Mouse (Mus musculus) forebrain, embryonic 11.5 days (tissue): Measurements from ENCODE around the gene Kbtbd3. TPM values are rescaled to one million over a fixed set of nuclear protein-coding genes. Genes with fewer than 3 reads are reported as not detected.

Experiments
- ATAC-seq: fragments of 200-750 bp; cut with Nextera tagmentation; replicated peaks from 2 replicates; pipeline ENCODE4 v1.8.0; 2017; ENCODE audit warnings: moderate TSS enrichment; ENCODE audit not compliant: low FRiP score
- DNase-seq: peaks from one replicate; pipeline ENCODE4 v3.0.0-alpha.2; 2017; ENCODE audit warnings: low spot score
- H3K27ac ChIP-seq: fragments of 300-500 bp; sonication (generic); 2 replicates; pipeline ENCODE4 v1.5.1; 2014; ENCODE audit warnings: low read depth, low read length
- H3K27me3 ChIP-seq: fragments of 300-500 bp; sonication (generic); 2 replicates; pipeline ENCODE4 v1.6.1; 2014; ENCODE audit warnings: mild to moderate bottlenecking, low read length, mixed read lengths; ENCODE audit not compliant: control insufficient read depth, insufficient read depth
- H3K36me3 ChIP-seq: fragments of 300-500 bp; sonication (generic); 2 replicates; pipeline ENCODE4 v1.6.1; 2014; ENCODE audit warnings: mild to moderate bottlenecking, low read length, moderate library complexity, mixed read lengths; ENCODE audit not compliant: control insufficient read depth, insufficient read depth
- H3K4me1 ChIP-seq: fragments of 300-500 bp; sonication (generic); replicated peaks from 2 replicates; pipeline ENCODE4 v1.6.1; 2014; ENCODE audit warnings: low read length, mixed read lengths; ENCODE audit not compliant: control insufficient read depth, insufficient read depth
- H3K4me2 ChIP-seq: fragments of 300-500 bp; sonication (generic); 2 replicates; pipeline ENCODE4 v1.6.1; 2014; ENCODE audit warnings: low read depth, mild to moderate bottlenecking, low read length, moderate library complexity, mixed read lengths; ENCODE audit not compliant: severe bottlenecking
- H3K4me3 ChIP-seq: fragments of 300-500 bp; sonication (generic); 2 replicates; pipeline ENCODE4 v1.5.1; 2014; ENCODE audit warnings: low read depth, low read length
- H3K9ac ChIP-seq: fragments of 300-500 bp; sonication (generic); 2 replicates; pipeline ENCODE4 v1.6.1; 2014; ENCODE audit warnings: low read length
- H3K9me3 ChIP-seq: fragments of 300-500 bp; sonication (generic); 2 replicates; pipeline ENCODE4 v1.6.1; 2016; ENCODE audit warnings: low read length, mixed read lengths; ENCODE audit not compliant: control insufficient read depth
- WGBS: fragments of 180-500 bp; shearing (Covaris S2); extraction: QIAGEN DNeasy Blood & Tissue Kit; methylation state at CpG from one replicate; pipeline ENCODE4 v1.1.7; 2014; 5-methylcytosine and 5-hydroxymethylcytosine counted together
- polyA plus RNA-seq: library from polyadenylated mRNA; unstranded; fragments of >200 nt; fragmentation: Nextera tagmentation; extraction: Ambion mirVana; gene quantifications from 2 replicates; pipeline ENCODE4 v1.2.1, GENCODE M21; 2014

The Kbtbd3 gene
- polyA plus RNA-seq, 1 experiment from 2014 or later: 8.3 TPM

DNA sequence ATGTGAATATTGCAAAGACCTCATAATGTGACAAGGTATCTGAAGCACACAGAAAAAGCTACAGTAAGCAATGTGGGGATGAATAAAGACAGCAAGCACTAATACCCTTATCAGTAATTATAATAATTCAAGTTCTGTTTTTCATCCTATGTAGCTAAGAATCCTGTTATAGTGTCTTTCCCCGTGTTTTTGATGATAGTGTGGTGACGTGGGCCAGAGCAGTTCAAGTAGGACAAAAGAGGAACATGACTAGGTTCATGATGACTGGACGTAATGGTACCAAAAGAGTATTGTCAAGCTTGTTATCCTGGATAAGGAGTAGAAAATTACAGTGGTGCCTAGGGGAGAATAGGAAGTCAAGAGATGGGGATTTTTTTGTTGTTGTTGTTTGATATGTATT is 1.1 kb downstream of the Kbtbd3 start:
- H3K4me3 ChIP-seq: peak overlapping the region; percentile 71; the same call in 1 of the 2 replicates
- WGBS: 77% methylated on average over 3 of the region's 3 CpGs
- no peaks in the 10 kb centered on the region for H3K27me3 ChIP-seq
- H3K9me3 ChIP-seq: no peaks in the 10 kb centered on the region
- no peak for ATAC-seq
- H3K4me2 ChIP-seq: peak overlapping the region; percentile 75; the same call in 1 of the 2 replicates
- no peak for DNase-seq
- H3K4me1 ChIP-seq: no peaks in the 10 kb centered on the region; the same call in 1 of the 2 replicates
- no peaks in the 10 kb centered on the region for H3K36me3 ChIP-seq
- no peak overlapping the region; the same call in 1 of the 2 replicates for H3K9ac ChIP-seq
- no peak overlapping the region for H3K27ac ChIP-seq

DNA sequence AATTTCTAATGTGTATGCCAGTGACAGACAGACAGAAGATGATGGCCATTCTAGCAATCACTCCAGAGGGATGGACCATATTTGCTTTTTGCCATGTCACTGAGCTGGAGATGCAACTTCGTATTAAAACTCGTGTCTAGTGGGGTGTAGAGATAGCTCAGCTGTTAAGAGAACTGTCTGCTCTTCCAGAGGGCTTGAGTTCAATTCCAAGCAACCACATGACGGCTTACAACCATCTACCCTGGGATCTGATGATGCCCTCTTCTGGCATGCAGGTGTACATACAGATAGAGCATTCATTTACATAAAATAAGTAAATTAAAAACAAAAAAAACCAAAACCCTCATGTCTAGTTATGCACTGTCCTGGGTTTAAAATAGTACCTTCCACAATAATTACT is 1.5 kb downstream of the Kbtbd3 start:
- H3K27ac ChIP-seq: no peak overlapping the region
- DNase-seq (no peak), ATAC-seq (no peak)
- H3K4me3 ChIP-seq: no peak overlapping the region
- H3K4me2 ChIP-seq: no peak overlapping the region
- H3K27me3 ChIP-seq: no peaks in the 10 kb centered on the region
- WGBS: 87% methylated on average over 3 of the region's 3 CpGs
- H3K36me3 ChIP-seq: no peaks in the 10 kb centered on the region
- H3K9me3 ChIP-seq: no peaks in the 10 kb centered on the region
- no peaks in the 10 kb centered on the region; the same call in 1 of the 2 replicates for H3K4me1 ChIP-seq
- H3K9ac ChIP-seq: no peak overlapping the region

- DNase-seq (no peak), ATAC-seq (no peak)
- Histone ChIP-seq H3K9ac (no peak overlapping the region), H3K4me2 (no peak overlapping the region), H3K4me1 (no peaks in the 10 kb centered on the region), H3K36me3 (no peaks in the 10 kb centered on the region; the same call in 1 of the 2 replicates), H3K9me3 (no peaks in the 10 kb centered on the region), H3K4me3 (no peak overlapping the region), H3K27me3 (no peaks in the 10 kb centered on the region), H3K27ac (no peak overlapping the region)
- 90% methylated on average over 4 of the region's 4 CpGs for WGBS
Observed at GRCm38 (mm10) chr9:4313946-4314345, 4.3 kb downstream of the Kbtbd3 start.

DNA sequence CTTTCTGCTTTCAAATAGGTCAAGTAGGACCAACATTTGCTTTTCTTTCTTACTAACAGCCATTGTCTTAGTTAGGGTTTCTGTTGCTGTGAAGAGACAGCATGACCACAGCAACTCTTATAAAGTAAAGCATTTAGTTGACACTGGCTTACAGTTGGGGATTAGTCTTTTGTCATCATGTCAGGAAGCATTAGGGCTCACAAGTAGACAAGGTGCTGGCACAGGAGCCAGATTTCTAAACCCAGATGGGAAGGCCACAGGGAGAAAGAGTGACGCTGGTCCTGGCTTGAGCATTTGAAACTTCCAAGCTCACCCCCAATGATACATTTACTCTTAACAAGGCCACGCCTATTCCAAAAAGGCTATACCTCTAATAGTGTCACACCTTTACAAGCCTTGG is 6.1 kb downstream of the Kbtbd3 start:
- no peak for DNase-seq
- Histone ChIP-seq H3K27ac (no peak overlapping the region), H3K27me3 (no peaks in the 10 kb centered on the region), H3K4me2 (no peak overlapping the region), H3K4me1 (no peaks in the 10 kb centered on the region), H3K9me3 (no peaks in the 10 kb centered on the region), H3K36me3 (no peaks in the 10 kb centered on the region; the same call in 1 of the 2 replicates), H3K4me3 (no peak overlapping the region), H3K9ac (no peak overlapping the region)
- 81% methylated on average over 2 of the region's 2 CpGs for WGBS
- ATAC-seq: no peak

- Histone ChIP-seq H3K27ac (no peak overlapping the region), H3K36me3 (no peaks in the 10 kb centered on the region; the same call in 1 of the 2 replicates), H3K9ac (no peak overlapping the region), H3K4me3 (no peak overlapping the region), H3K27me3 (no peaks in the 10 kb centered on the region), H3K9me3 (no peaks in the 10 kb centered on the region), H3K4me2 (no peak overlapping the region), H3K4me1 (no peaks in the 10 kb centered on the region)
- 88% methylated on average over 6 of the region's 6 CpGs for WGBS
- DNase-seq (no peak), ATAC-seq (no peak)
Observed at GRCm38 (mm10) chr9:4318939-4319721, 9.5 kb downstream of the Kbtbd3 start.

- no peak overlapping the region for H3K9ac ChIP-seq
- WGBS: 97% methylated on average over 1 of the region's 1 CpGs
- DNase-seq (no peak), ATAC-seq (no peak)
- no peaks in the 10 kb centered on the region for H3K36me3 ChIP-seq
- H3K9me3 ChIP-seq: no peaks in the 10 kb centered on the region
- no peaks in the 10 kb centered on the region for H3K27me3 ChIP-seq
- H3K4me1 ChIP-seq: no peaks in the 10 kb centered on the region
- H3K4me2 ChIP-seq: no peak overlapping the region
- no peak overlapping the region for H3K4me3 ChIP-seq
- H3K27ac ChIP-seq: no peak overlapping the region
Observed at GRCm38 (mm10) chr9:4353163-4353562, 43.5 kb downstream of the Kbtbd3 start.

GRCm38 (mm10) chr9:4375828-4376639 is 66.4 kb downstream of the Kbtbd3 start, which contains the start of gene Msantd4:
TSS of gene Msantd4 (plus strand) at chr9:4376562.
- 1% methylated on average over 31 of the region's 31 CpGs for WGBS
- peak; percentile 96 for DNase-seq
- Histone ChIP-seq H3K4me2 (peak within 1 kb of the TSS; percentile 62), H3K4me1 (no peaks in the 10 kb centered on the region; the same call in 1 of the 2 replicates), H3K27me3 (no peaks in the 10 kb centered on the region), H3K4me3 (peak within 1 kb of the TSS; percentile 76), H3K27ac (peak within 1 kb of the TSS; percentile 68), H3K36me3 (no peaks in the 10 kb centered on the region; the same call in 1 of the 2 replicates), H3K9ac (peak within 1 kb of the TSS; percentile 71), H3K9me3 (no peaks in the 10 kb centered on the region)
- ATAC-seq: peak; percentile 100

- Histone ChIP-seq H3K27ac (no peak overlapping the region), H3K4me3 (peak overlapping the region; percentile 76), H3K9ac (peak overlapping the region; percentile 71), H3K36me3 (no peaks in the 10 kb centered on the region; the same call in 1 of the 2 replicates), H3K9me3 (no peaks in the 10 kb centered on the region), H3K4me2 (peak overlapping the region; percentile 62), H3K4me1 (no peaks in the 10 kb centered on the region; the same call in 1 of the 2 replicates), H3K27me3 (no peaks in the 10 kb centered on the region)
- 2% methylated on average over 14 of the region's 15 CpGs for WGBS
- DNase-seq: no peak
- no peak for ATAC-seq
Observed at GRCm38 (mm10) chr9:4376640-4377120, 67.0 kb downstream of the Kbtbd3 start.
